Mouse (Mus musculus): ENCODE data around the gene Sfxn4.

DNA sequence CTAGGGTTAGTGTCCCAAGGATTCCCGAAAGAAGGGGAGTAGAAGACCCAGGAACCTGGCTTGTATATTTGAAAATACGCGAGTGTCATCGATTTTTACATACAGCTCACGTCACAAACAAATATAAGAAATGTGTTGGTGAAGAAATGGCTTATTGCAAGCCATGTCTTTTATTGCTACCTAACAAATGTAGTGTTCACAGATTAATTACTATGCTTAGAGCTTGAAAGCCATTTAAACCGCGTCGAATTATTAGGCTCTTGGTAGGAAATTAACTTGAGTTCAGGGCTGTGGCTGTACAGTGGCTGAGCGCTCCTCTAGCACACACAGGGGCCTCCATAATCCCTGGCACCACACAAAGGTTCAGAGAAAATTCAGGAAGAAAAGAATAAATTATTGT, 70.1 kb downstream of the Sfxn4 start:
- TF ChIP-seq CTCF (IDR thresholded peaks at IDR 0.05; ENCODE audit: extremely low read depth, insufficient read depth, low read length) (no peak), POLR2A (IDR thresholded peaks at IDR 0.05; ENCODE audit: extremely low read depth, insufficient read depth, low read length) (no peak)

All from cortical plate, adult 2 months (tissue).